Comparison of ENCODE assay signal across 13 mouse cellular contexts in genomic region chr6:32315011-32315450, GRCm38 (mm10).
DNase-seq lines count a peak whose midpoint lies in the region; ATAC-seq and TF ChIP-seq lines count a peak whose summit lies in the region.
"Had no signal": no experiment of that assay in that cellular context is flagged by ENCODE, and none has a peak within 500 bp of the region (broad histone marks: within the 10 kb centered on the region; RNA-seq: fewer than 3 reads in every experiment).

No protein-coding gene starts in this region.

- TF ChIP-seq POLR2A in kidney, adult 2 months (IDR thresholded peaks at IDR 0.05; ENCODE audit: low read depth, low read length) = no peak

- no peak for DNase-seq in hindbrain, embryonic 11.5 days (ENCODE audit: low spot score)
- DNase-seq in ovary, postnatal 36 days (ENCODE audit: low spot score) = peak; percentile 32
- no peak for DNase-seq in ovary, postnatal 10 days (ENCODE audit: low spot score)
- DNase-seq in hindbrain, postnatal 0 days (ENCODE audit: low spot score) = peak; percentile 37
- DNase-seq in kidney, adult 2 months = no peak
- DNase-seq in kidney, adult 8-10 months = no peak
- DNase-seq: adrenal gland, postnatal 36 days; gastrocnemius, postnatal 36 days; kidney, adult 9 months; right cerebral cortex, postnatal 14 days had no signal

- no peak overlapping the region for H3K9ac ChIP-seq in hindbrain, embryonic 13.5 days
- H3K9ac ChIP-seq in hindbrain, embryonic 11.5 days (ENCODE audit: low read depth, low read length) = no peak overlapping the region
- no peak overlapping the region for H3K9ac ChIP-seq in forebrain, embryonic 16.5 days (replicated peaks; ENCODE audit: low read depth, low read length)
- no peak overlapping the region for H3K9ac ChIP-seq in hindbrain, postnatal 0 days (replicated peaks; ENCODE audit: low read length)
- H3K9ac ChIP-seq: limb, embryonic 13.5 days had no signal

- no peaks in the 10 kb centered on the region for H3K27me3 ChIP-seq in hindbrain, embryonic 13.5 days
- no peaks in the 10 kb centered on the region for H3K27me3 ChIP-seq in hindbrain, embryonic 11.5 days (ENCODE audit: control insufficient read depth, insufficient read depth, low read length)
- no peaks in the 10 kb centered on the region for H3K27me3 ChIP-seq in forebrain, embryonic 16.5 days (replicated peaks; ENCODE audit: control insufficient read depth, insufficient read depth, low read length)
- H3K27me3 ChIP-seq in hindbrain, postnatal 0 days (ENCODE audit: insufficient read depth, low read length) = no peaks in the 10 kb centered on the region
- no peaks in the 10 kb centered on the region for H3K27me3 ChIP-seq in kidney, adult 2 months (replicated peaks; ENCODE audit: control insufficient read depth, insufficient read depth, low read length)
- H3K27me3 ChIP-seq: limb, embryonic 13.5 days had no signal

- H3K36me3 ChIP-seq in hindbrain, embryonic 13.5 days = no peaks in the 10 kb centered on the region
- H3K36me3 ChIP-seq in hindbrain, embryonic 11.5 days (ENCODE audit: control insufficient read depth, insufficient read depth, low read length) = no peaks in the 10 kb centered on the region
- H3K36me3 ChIP-seq in forebrain, embryonic 16.5 days (ENCODE audit: control insufficient read depth, insufficient read depth) = no peaks in the 10 kb centered on the region
- H3K36me3 ChIP-seq in hindbrain, postnatal 0 days (ENCODE audit: insufficient read depth, low read length) = no peaks in the 10 kb centered on the region
- no peaks in the 10 kb centered on the region for H3K36me3 ChIP-seq in kidney, adult 2 months (ENCODE audit: control insufficient read depth, insufficient read depth, low read length)
- H3K36me3 ChIP-seq: limb, embryonic 13.5 days had no signal

- no peak overlapping the region for H3K4me2 ChIP-seq in hindbrain, embryonic 13.5 days
- no peak overlapping the region for H3K4me2 ChIP-seq in hindbrain, embryonic 11.5 days (replicated peaks; ENCODE audit: low read depth, low read length)
- no peak overlapping the region for H3K4me2 ChIP-seq in forebrain, embryonic 16.5 days (ENCODE audit: low read length)
- no peak overlapping the region for H3K4me2 ChIP-seq in hindbrain, postnatal 0 days (ENCODE audit: low read depth, low read length)
- H3K4me2 ChIP-seq: limb, embryonic 13.5 days had no signal

- peak overlapping the region; percentile 79 for H3K27ac ChIP-seq in hindbrain, embryonic 13.5 days
- H3K27ac ChIP-seq in hindbrain, embryonic 11.5 days (ENCODE audit: low read depth, low read length) = no peak overlapping the region
- H3K27ac ChIP-seq in forebrain, embryonic 16.5 days (ENCODE audit: low read length) = peak overlapping the region; percentile 24; the same call in 1 of the 2 replicates
- H3K27ac ChIP-seq in hindbrain, postnatal 0 days = no peak overlapping the region
- no peak overlapping the region for H3K27ac ChIP-seq in kidney, adult 2 months (ENCODE audit: insufficient read depth, low read depth, low read length)
- H3K27ac ChIP-seq: limb, embryonic 13.5 days had no signal

- peaks cover 29% of the 10 kb centered on the region for H3K4me1 ChIP-seq in hindbrain, embryonic 13.5 days (replicated peaks)
- H3K4me1 ChIP-seq in hindbrain, embryonic 11.5 days (replicated peaks; ENCODE audit: control insufficient read depth, insufficient read depth, low read length) = no peaks in the 10 kb centered on the region
- H3K4me1 ChIP-seq in forebrain, embryonic 16.5 days (replicated peaks; ENCODE audit: control insufficient read depth, insufficient read depth, low read length) = peaks cover 15% of the 10 kb centered on the region
- peaks cover 3% of the 10 kb centered on the region for H3K4me1 ChIP-seq in hindbrain, postnatal 0 days (ENCODE audit: insufficient read depth, low read length)
- no peaks in the 10 kb centered on the region for H3K4me1 ChIP-seq in kidney, adult 2 months (ENCODE audit: control insufficient read depth, insufficient read depth, low read length)
- H3K4me1 ChIP-seq: limb, embryonic 13.5 days had no signal

- H3K4me3 ChIP-seq in hindbrain, embryonic 13.5 days = no peak overlapping the region
- no peak overlapping the region for H3K4me3 ChIP-seq in hindbrain, embryonic 11.5 days (ENCODE audit: low read depth, low read length)
- H3K4me3 ChIP-seq in forebrain, embryonic 16.5 days (replicated peaks; ENCODE audit: low read length) = no peak overlapping the region
- H3K4me3 ChIP-seq in hindbrain, postnatal 0 days (ENCODE audit: low read length) = no peak overlapping the region
- H3K4me3 ChIP-seq in kidney, adult 2 months (ENCODE audit: insufficient read depth, low read depth, low read length) = no peak overlapping the region
- H3K4me3 ChIP-seq: limb, embryonic 13.5 days had no signal

- TF ChIP-seq CTCF in hindbrain, postnatal 0 days (IDR thresholded peaks at IDR 0.05; ENCODE audit: low read depth) = no peak
- no peak for TF ChIP-seq CTCF in kidney, adult 2 months (conservative IDR thresholded peaks at IDR 0.05; ENCODE audit: insufficient read depth, insufficient read length, low read depth, low read length)

- peak; percentile 43; the same call in 1 of the 2 replicates for ATAC-seq in hindbrain, embryonic 13.5 days (ENCODE audit: low FRiP score)
- ATAC-seq in hindbrain, embryonic 11.5 days (ENCODE audit: low FRiP score) = no peak
- peak; percentile 59 for ATAC-seq in forebrain, embryonic 16.5 days
- ATAC-seq in hindbrain, postnatal 0 days = no peak; the same call in 1 of the 2 replicates

- 24% methylated on average over 6 of the region's 6 CpGs for WGBS in hindbrain, embryonic 13.5 days
- WGBS in hindbrain, embryonic 11.5 days = 47% methylated on average over 6 of the region's 6 CpGs
- WGBS in forebrain, embryonic 16.5 days = 19% methylated on average over 6 of the region's 6 CpGs
- 17% methylated on average over 6 of the region's 6 CpGs for WGBS in hindbrain, postnatal 0 days
- WGBS in kidney, adult 2 months = 40% methylated on average over 6 of the region's 6 CpGs

- no peaks in the 10 kb centered on the region for H3K9me3 ChIP-seq in hindbrain, embryonic 13.5 days
- H3K9me3 ChIP-seq in hindbrain, embryonic 11.5 days (ENCODE audit: control insufficient read depth, low read length) = no peaks in the 10 kb centered on the region
- no peaks in the 10 kb centered on the region for H3K9me3 ChIP-seq in forebrain, embryonic 16.5 days (ENCODE audit: control insufficient read depth, low read length)
- no peaks in the 10 kb centered on the region for H3K9me3 ChIP-seq in hindbrain, postnatal 0 days (ENCODE audit: low read length)
- H3K9me3 ChIP-seq: limb, embryonic 13.5 days had no signal

Comparison
In these comparisons a context has a peak if more than half of its experiments do, and no peak if none do; other contexts are left out.
1. ATAC-seq: peak in hindbrain, embryonic 13.5 days (single experiment) and forebrain, embryonic 16.5 days (single experiment); none in hindbrain, embryonic 11.5 days (single experiment) and hindbrain, postnatal 0 days (single experiment).
2. H3K27ac ChIP-seq: peak in hindbrain, embryonic 13.5 days (single experiment) and forebrain, embryonic 16.5 days (single experiment); none in hindbrain, embryonic 11.5 days (single experiment), hindbrain, postnatal 0 days (single experiment) and kidney, adult 2 months (single experiment).
3. DNase-seq: peak in ovary, postnatal 36 days (single experiment) and hindbrain, postnatal 0 days (single experiment); none in hindbrain, embryonic 11.5 days (single experiment), ovary, postnatal 10 days (single experiment), kidney, adult 2 months (single experiment) and kidney, adult 8-10 months (0 of 2).